Mouse (Mus musculus): ENCODE results near the gene Ccl2. TPM values are rescaled to one million over a fixed set of nuclear protein-coding genes. Genes with fewer than 3 reads are reported as not detected.
A peak's percentile ranks its signal among the peaks of the same experiment; 100 is the strongest.

Gene Ccl2
- polyA plus RNA-seq, 1 experiment from 2014 or later: 3.4 TPM

GRCm38 (mm10) chr11:82066953-82067571, 31.7 kb downstream of the Ccl2 start:
- Histone ChIP-seq H3K9ac (ENCODE audit: low read depth, low read length) (no peak overlapping the region), H3K4me1 (replicated peaks; ENCODE audit: control insufficient read depth, insufficient read depth, low read length) (no peaks in the 10 kb centered on the region), H3K36me3 (ENCODE audit: control insufficient read depth, insufficient read depth) (no peaks in the 10 kb centered on the region), H3K27ac (ENCODE audit: low read depth, low read length) (no peak overlapping the region), H3K27me3 (replicated peaks; ENCODE audit: control insufficient read depth, insufficient read depth, low read length) (no peaks in the 10 kb centered on the region), H3K4me2 (replicated peaks; ENCODE audit: low read depth) (no peak overlapping the region), H3K4me3 (ENCODE audit: low read depth, low read length) (no peak overlapping the region), H3K9me3 (ENCODE audit: control insufficient read depth) (no peaks in the 10 kb centered on the region)
- no peak for TF ChIP-seq CTCF (IDR thresholded peaks at IDR 0.05; ENCODE audit: low read depth)
- WGBS: 82% methylated on average over 7 of the region's 7 CpGs
- no peak for ATAC-seq

GRCm38 (mm10) chr11:82071076-82071475, 35.7 kb downstream of the Ccl2 start:
- Histone ChIP-seq H3K36me3 (ENCODE audit: control insufficient read depth, insufficient read depth) (no peaks in the 10 kb centered on the region), H3K4me3 (ENCODE audit: low read depth, low read length) (no peak overlapping the region), H3K27me3 (replicated peaks; ENCODE audit: control insufficient read depth, insufficient read depth, low read length) (no peaks in the 10 kb centered on the region), H3K4me1 (replicated peaks; ENCODE audit: control insufficient read depth, insufficient read depth, low read length) (no peaks in the 10 kb centered on the region), H3K4me2 (replicated peaks; ENCODE audit: low read depth) (no peak overlapping the region), H3K9me3 (ENCODE audit: control insufficient read depth) (no peaks in the 10 kb centered on the region), H3K27ac (ENCODE audit: low read depth, low read length) (no peak overlapping the region), H3K9ac (ENCODE audit: low read depth, low read length) (no peak overlapping the region)
- no peak for TF ChIP-seq CTCF (IDR thresholded peaks at IDR 0.05; ENCODE audit: low read depth)
- WGBS: 80% methylated on average over 3 of the region's 3 CpGs
- ATAC-seq: no peak

GRCm38 (mm10) chr11:82072374-82072773, 37.0 kb downstream of the Ccl2 start:
- 73% methylated on average over 1 of the region's 1 CpGs for WGBS
- Histone ChIP-seq H3K27me3 (replicated peaks; ENCODE audit: control insufficient read depth, insufficient read depth, low read length) (no peaks in the 10 kb centered on the region), H3K36me3 (ENCODE audit: control insufficient read depth, insufficient read depth) (no peaks in the 10 kb centered on the region), H3K4me2 (replicated peaks; ENCODE audit: low read depth) (no peak overlapping the region), H3K4me1 (replicated peaks; ENCODE audit: control insufficient read depth, insufficient read depth, low read length) (no peaks in the 10 kb centered on the region), H3K9me3 (ENCODE audit: control insufficient read depth) (no peaks in the 10 kb centered on the region), H3K4me3 (ENCODE audit: low read depth, low read length) (no peak overlapping the region), H3K27ac (ENCODE audit: low read depth, low read length) (no peak overlapping the region), H3K9ac (ENCODE audit: low read depth, low read length) (no peak overlapping the region)
- TF ChIP-seq CTCF (IDR thresholded peaks at IDR 0.05; ENCODE audit: low read depth): peak; percentile 47
- ATAC-seq: no peak

- Histone ChIP-seq H3K4me3 (ENCODE audit: low read depth, low read length) (no peak overlapping the region), H3K4me1 (replicated peaks; ENCODE audit: control insufficient read depth, insufficient read depth, low read length) (no peaks in the 10 kb centered on the region), H3K9me3 (ENCODE audit: control insufficient read depth) (no peaks in the 10 kb centered on the region), H3K27ac (ENCODE audit: low read depth, low read length) (no peak overlapping the region), H3K27me3 (replicated peaks; ENCODE audit: control insufficient read depth, insufficient read depth, low read length) (no peaks in the 10 kb centered on the region), H3K9ac (ENCODE audit: low read depth, low read length) (no peak overlapping the region), H3K36me3 (ENCODE audit: control insufficient read depth, insufficient read depth) (no peaks in the 10 kb centered on the region), H3K4me2 (replicated peaks; ENCODE audit: low read depth) (no peak overlapping the region)
- WGBS: 78% methylated on average over 3 of the region's 3 CpGs
- no peak for TF ChIP-seq CTCF (IDR thresholded peaks at IDR 0.05; ENCODE audit: low read depth)
- ATAC-seq: no peak
Measured at GRCm38 (mm10) chr11:82072984-82073383, 37.6 kb downstream of the Ccl2 start.

- no peak overlapping the region for H3K9ac ChIP-seq (ENCODE audit: low read depth, low read length)
- H3K36me3 ChIP-seq (ENCODE audit: control insufficient read depth, insufficient read depth): no peaks in the 10 kb centered on the region
- H3K27me3 ChIP-seq (replicated peaks; ENCODE audit: control insufficient read depth, insufficient read depth, low read length): no peaks in the 10 kb centered on the region
- H3K27ac ChIP-seq (ENCODE audit: low read depth, low read length): no peak overlapping the region
- no peak overlapping the region for H3K4me2 ChIP-seq (replicated peaks; ENCODE audit: low read depth)
- ATAC-seq: no peak
- no peaks in the 10 kb centered on the region for H3K4me1 ChIP-seq (replicated peaks; ENCODE audit: control insufficient read depth, insufficient read depth, low read length)
- H3K4me3 ChIP-seq (ENCODE audit: low read depth, low read length): no peak overlapping the region
- WGBS: 80% methylated on average over 3 of the region's 3 CpGs
- no peak for TF ChIP-seq CTCF (IDR thresholded peaks at IDR 0.05; ENCODE audit: low read depth)
- H3K9me3 ChIP-seq (ENCODE audit: control insufficient read depth): no peaks in the 10 kb centered on the region
Measured at GRCm38 (mm10) chr11:82073686-82074085, 38.3 kb downstream of the Ccl2 start.

- TF ChIP-seq CTCF (IDR thresholded peaks at IDR 0.05; ENCODE audit: low read depth): no peak
- Histone ChIP-seq H3K4me2 (replicated peaks; ENCODE audit: low read depth) (no peak overlapping the region), H3K9me3 (ENCODE audit: control insufficient read depth) (no peaks in the 10 kb centered on the region), H3K27me3 (replicated peaks; ENCODE audit: control insufficient read depth, insufficient read depth, low read length) (no peaks in the 10 kb centered on the region), H3K36me3 (ENCODE audit: control insufficient read depth, insufficient read depth) (no peaks in the 10 kb centered on the region), H3K4me3 (ENCODE audit: low read depth, low read length) (no peak overlapping the region), H3K4me1 (replicated peaks; ENCODE audit: control insufficient read depth, insufficient read depth, low read length) (no peaks in the 10 kb centered on the region), H3K27ac (ENCODE audit: low read depth, low read length) (no peak overlapping the region), H3K9ac (ENCODE audit: low read depth, low read length) (no peak overlapping the region)
- 46% methylated on average over 3 of the region's 3 CpGs for WGBS
- no peak for ATAC-seq
Measured at GRCm38 (mm10) chr11:82077031-82077430, 41.7 kb downstream of the Ccl2 start.

Data from intestine, postnatal 0 days (tissue).